Mouse (Mus musculus) CH12.LX (cell line): Measurements from ENCODE around the gene Dgkg. TPM values are rescaled to one million over a fixed set of nuclear protein-coding genes. Genes with fewer than 3 reads are reported as not detected.

Experiments used
- DNase-seq: peaks from one replicate; pipeline ENCODE4 v3.0.0-alpha.2; 2013; ENCODE audit errors: extremely low read depth
- H3K27ac ChIP-seq: 2 replicates; pipeline ENCODE4 v1.5.1; 2012; ENCODE audit warnings: low read depth, mild to moderate bottlenecking, control low read depth, moderate library complexity; ENCODE audit not compliant: insufficient read depth
- H3K27me3 ChIP-seq: replicated peaks from 2 replicates; pipeline ENCODE3; 2012; ENCODE audit warnings: inconsistent platforms
- H3K36me3 ChIP-seq, 2 experiments: replicated peaks in 1 of 2; 2 replicates each; pipeline versions ENCODE3 to v1.6.1; 2012; ENCODE audit warnings: inconsistent platforms in 1 of 2, low read length in 1 of 2, mild to moderate bottlenecking in 1 of 2, mixed read lengths in 1 of 2, moderate library complexity in 1 of 2; ENCODE audit not compliant: control insufficient read depth in 1 of 2, insufficient read depth in 1 of 2
- H3K4me1 ChIP-seq, 2 experiments: 2 replicates each; pipeline ENCODE4 v1.6.1; 2012; ENCODE audit warnings: inconsistent platforms in 1 of 2, moderate library complexity in 1 of 2; ENCODE audit not compliant: insufficient read depth in 2 of 2, control insufficient read depth in 1 of 2
- H3K4me2 ChIP-seq: 2 replicates; pipeline ENCODE4 v1.6.1; 2012; ENCODE audit warnings: low read depth, mild to moderate bottlenecking, control low read depth; ENCODE audit not compliant: poor library complexity, insufficient read depth, severe bottlenecking
- H3K4me3 ChIP-seq, 3 experiments: fragments of 150-350 bp in 1 of 3; sonication (generic) in 1 of 3; replicated peaks in 1 of 3; 2 replicates each; pipeline versions ENCODE3 to v1.5.1; 2011 to 2012; ENCODE audit warnings: low read depth in 2 of 3, low read length in 2 of 3, mild to moderate bottlenecking in 2 of 3, moderate library complexity in 2 of 3, control low read depth in 1 of 3, improper control_type of control experiment in 1 of 3, inconsistent platforms in 1 of 3, mixed read lengths in 1 of 3; ENCODE audit not compliant: poor library complexity in 1 of 3
- H3K79me2 ChIP-seq: replicated peaks from 2 replicates; pipeline ENCODE4 v1.6.1; 2012; ENCODE audit warnings: mild to moderate bottlenecking, moderate library complexity; ENCODE audit not compliant: control insufficient read depth, poor library complexity, insufficient read depth, severe bottlenecking; ENCODE audit errors: extremely low read depth
- H3K9ac ChIP-seq: 2 replicates; pipeline ENCODE4 v1.6.1; 2012; ENCODE audit warnings: low read depth, mild to moderate bottlenecking, control low read depth, moderate library complexity; ENCODE audit not compliant: insufficient read depth
- H3K9me3 ChIP-seq: replicated peaks from 2 replicates; pipeline ENCODE3; 2012; ENCODE audit warnings: low read length, inconsistent platforms, mixed read lengths
- BHLHE40 ChIP-seq: IDR thresholded peaks from 2 replicates; pipeline ENCODE4 v1.6.1; 2011; ENCODE audit warnings: mild to moderate bottlenecking, low read depth, low read length, improper control_type of control experiment
- CHD1 ChIP-seq: IDR thresholded peaks from 2 replicates; pipeline ENCODE4 v1.6.1; 2012; ENCODE audit warnings: low read depth, low read length, improper control_type of control experiment, inconsistent platforms
- CHD2 ChIP-seq: IDR thresholded peaks from 2 replicates; pipeline ENCODE4 v1.6.1; 2011; ENCODE audit warnings: low read length, improper control_type of control experiment
- CTCF ChIP-seq, 2 experiments: IDR thresholded peaks in 1 of 2; conservative IDR thresholded peaks in 1 of 2; 2 replicates each; pipeline ENCODE4 v1.5.1; 2011 to 2012; ENCODE audit warnings: low read depth in 2 of 2, low read length in 2 of 2, improper control_type of control experiment in 1 of 2, inconsistent platforms in 1 of 2, mild to moderate bottlenecking in 1 of 2, moderate library complexity in 1 of 2
- E2F4 ChIP-seq: IDR thresholded peaks from 2 replicates; pipeline ENCODE4 v1.6.1; 2011; ENCODE audit warnings: low read depth, low read length, improper control_type of control experiment; ENCODE audit not compliant: insufficient replicate concordance
- ELF1 ChIP-seq: IDR thresholded peaks from 2 replicates; pipeline ENCODE4 v1.6.1; 2014; ENCODE audit warnings: low read depth, mild to moderate bottlenecking, inconsistent platforms, low read length, improper control_type of control experiment
- EP300 ChIP-seq: IDR thresholded peaks from 2 replicates; pipeline ENCODE4 v1.6.1; 2011; ENCODE audit warnings: low read length, improper control_type of control experiment
- ETS1 ChIP-seq: conservative IDR thresholded peaks from 2 replicates; pipeline ENCODE4 v1.6.1; 2012; ENCODE audit warnings: low read depth, mild to moderate bottlenecking, inconsistent platforms, low read length, improper control_type of control experiment, moderate library complexity
- GABPA ChIP-seq: IDR thresholded peaks from 2 replicates; pipeline ENCODE4 v1.6.1; 2012; ENCODE audit warnings: low read depth, low read length, improper control_type of control experiment, inconsistent platforms; ENCODE audit not compliant: insufficient replicate concordance
- HCFC1 ChIP-seq: IDR thresholded peaks from 2 replicates; pipeline ENCODE4 v1.6.1; 2012; ENCODE audit warnings: low read depth, mild to moderate bottlenecking, inconsistent platforms, low read length, improper control_type of control experiment
- IRF4 ChIP-seq: IDR thresholded peaks from 2 replicates; pipeline ENCODE4 v1.6.1; 2014; ENCODE audit warnings: low read depth, mild to moderate bottlenecking, inconsistent platforms, low read length, improper control_type of control experiment
- JUN ChIP-seq: IDR thresholded peaks from 2 replicates; pipeline ENCODE4 v1.6.1; 2011; ENCODE audit warnings: low read depth, mild to moderate bottlenecking, low read length, improper control_type of control experiment, moderate library complexity; ENCODE audit not compliant: insufficient read depth
- JUND ChIP-seq: conservative IDR thresholded peaks from 2 replicates; pipeline ENCODE4 v1.6.1; 2011; ENCODE audit warnings: low read depth, low read length, improper control_type of control experiment
- KAT2A ChIP-seq: IDR thresholded peaks from 2 replicates; pipeline ENCODE4 v1.6.1; 2012; ENCODE audit warnings: low read length, improper control_type of control experiment, inconsistent platforms; ENCODE audit not compliant: insufficient replicate concordance
- MAFK ChIP-seq: IDR thresholded peaks from 2 replicates; pipeline ENCODE4 v1.6.1; 2011; ENCODE audit warnings: low read length, improper control_type of control experiment; ENCODE audit not compliant: insufficient replicate concordance
- MAX ChIP-seq: IDR thresholded peaks from 2 replicates; pipeline ENCODE4 v1.6.1; 2011; ENCODE audit warnings: low read length, improper control_type of control experiment
- MAZ ChIP-seq: IDR thresholded peaks from 2 replicates; pipeline ENCODE4 v1.6.1; 2012; ENCODE audit warnings: low read depth, mild to moderate bottlenecking, inconsistent platforms, low read length, improper control_type of control experiment, moderate library complexity
- MEF2A ChIP-seq: IDR thresholded peaks from 2 replicates; pipeline ENCODE4 v1.6.1; 2014; ENCODE audit warnings: low read depth, mild to moderate bottlenecking, inconsistent platforms, low read length, improper control_type of control experiment, borderline replicate concordance
- MXI1 ChIP-seq: IDR thresholded peaks from 2 replicates; pipeline ENCODE4 v1.6.1; 2011; ENCODE audit warnings: mild to moderate bottlenecking, low read depth, low read length, improper control_type of control experiment
- MYC ChIP-seq: IDR thresholded peaks from 2 replicates; pipeline ENCODE4 v1.6.1; 2011; ENCODE audit warnings: low read depth, mild to moderate bottlenecking, improper control_type of control experiment, low read length
- NELFE ChIP-seq: IDR thresholded peaks from 2 replicates; pipeline ENCODE4 v1.6.1; 2011; ENCODE audit warnings: low read depth, low read length, improper control_type of control experiment
- NRF1 ChIP-seq: IDR thresholded peaks from 2 replicates; pipeline ENCODE4 v1.6.1; 2014; ENCODE audit warnings: low read depth, mild to moderate bottlenecking, inconsistent platforms, low read length, improper control_type of control experiment, moderate library complexity
- PAX5 ChIP-seq: IDR thresholded peaks from 2 replicates; pipeline ENCODE4 v1.6.1; 2012; ENCODE audit warnings: low read length, inconsistent platforms, mixed read lengths
- POLR2A ChIP-seq: IDR thresholded peaks from 2 replicates; pipeline ENCODE4 v1.6.1; 2011; ENCODE audit warnings: low read depth, mild to moderate bottlenecking, improper control_type of control experiment, low read length
- RAD21 ChIP-seq: IDR thresholded peaks from 2 replicates; pipeline ENCODE4 v1.6.1; 2011; ENCODE audit warnings: low read depth, mild to moderate bottlenecking, low read length, improper control_type of control experiment, moderate library complexity
- RCOR1 ChIP-seq: conservative IDR thresholded peaks from 2 replicates; pipeline ENCODE4 v1.6.1; 2012; ENCODE audit warnings: low read depth, mild to moderate bottlenecking, inconsistent platforms, low read length, improper control_type of control experiment
- SIN3A ChIP-seq: IDR thresholded peaks from 2 replicates; pipeline ENCODE4 v1.6.1; 2012; ENCODE audit warnings: low read length, improper control_type of control experiment, inconsistent platforms
- SMC3 ChIP-seq: IDR thresholded peaks from 2 replicates; pipeline ENCODE4 v1.6.1; 2011; ENCODE audit warnings: low read depth, low read length, improper control_type of control experiment
- TBP ChIP-seq: conservative IDR thresholded peaks from 2 replicates; pipeline ENCODE4 v1.6.1; 2011; ENCODE audit warnings: low read depth, low read length, improper control_type of control experiment
- TCF12 ChIP-seq: IDR thresholded peaks from 2 replicates; pipeline ENCODE4 v1.6.1; 2014; ENCODE audit warnings: low read depth, mild to moderate bottlenecking, inconsistent platforms, low read length, improper control_type of control experiment
- UBTF ChIP-seq: IDR thresholded peaks from 2 replicates; pipeline ENCODE4 v1.6.1; 2012; ENCODE audit warnings: low read depth, mild to moderate bottlenecking, inconsistent platforms, low read length, improper control_type of control experiment, moderate library complexity
- USF1 ChIP-seq: IDR thresholded peaks from 2 replicates; pipeline ENCODE4 v1.6.1; 2014; ENCODE audit warnings: low read depth, mild to moderate bottlenecking, inconsistent platforms, low read length, improper control_type of control experiment
- USF2 ChIP-seq: conservative IDR thresholded peaks from 2 replicates; pipeline ENCODE4 v1.6.1; 2011; ENCODE audit warnings: low read depth, low read length, improper control_type of control experiment
- ZKSCAN1 ChIP-seq: IDR thresholded peaks from 2 replicates; pipeline ENCODE4 v1.6.1; 2012; ENCODE audit warnings: low read depth, inconsistent platforms, low read length, improper control_type of control experiment, borderline replicate concordance
- ZMIZ1 ChIP-seq: IDR thresholded peaks from 2 replicates; pipeline ENCODE4 v1.6.1; 2012; ENCODE audit warnings: low read depth, mild to moderate bottlenecking, inconsistent platforms, low read length, improper control_type of control experiment
- ZNF384 ChIP-seq: IDR thresholded peaks from 2 replicates; pipeline ENCODE4 v1.6.1; 2012; ENCODE audit warnings: low read depth, low read length, improper control_type of control experiment, inconsistent platforms
- dilution Hi-C: fragments of 300-500 bp; cut with MboI; formaldehyde crosslinking; loops from 2 replicates; pipeline ENCODE4 v1.14.3; 2020; ENCODE audit warnings: low sequenced_read_pairs; ENCODE audit not compliant: extremely low pct_unique_long_range_greater_than_20kb, extremely low pct_ligation_motif_present
- in situ Hi-C: fragments of 300-500 bp; cut with MboI; formaldehyde crosslinking; loops from 3 replicates; pipeline ENCODE4 v1.14.3; 2019; ENCODE audit warnings: low sequenced_read_pairs, low pct_ligation_motif_present, low pct_unique_long_range_greater_than_20kb, mixed read lengths
- polyA plus RNA-seq: library from polyadenylated mRNA; unstranded; fragments of >175 nt; gene quantifications from 2 replicates; pipeline ENCODE4 v1.2.1, GENCODE M21; 2012; ENCODE audit warnings: low read depth; ENCODE audit not compliant: insufficient read length
- total RNA-seq, 2 experiments: library from RNA; depleted of rRNA; stranded (reverse); fragments of 300-350 nt in 1 of 2; fragments of >200 nt in 1 of 2; gene quantifications; 2 replicates each; pipeline ENCODE4 v1.2.3; 2012 to 2014

Gene Dgkg
- total and polyA plus RNA-seq, 3 experiments = 2.0 to 9.2 (median 3.0) TPM

DNA sequence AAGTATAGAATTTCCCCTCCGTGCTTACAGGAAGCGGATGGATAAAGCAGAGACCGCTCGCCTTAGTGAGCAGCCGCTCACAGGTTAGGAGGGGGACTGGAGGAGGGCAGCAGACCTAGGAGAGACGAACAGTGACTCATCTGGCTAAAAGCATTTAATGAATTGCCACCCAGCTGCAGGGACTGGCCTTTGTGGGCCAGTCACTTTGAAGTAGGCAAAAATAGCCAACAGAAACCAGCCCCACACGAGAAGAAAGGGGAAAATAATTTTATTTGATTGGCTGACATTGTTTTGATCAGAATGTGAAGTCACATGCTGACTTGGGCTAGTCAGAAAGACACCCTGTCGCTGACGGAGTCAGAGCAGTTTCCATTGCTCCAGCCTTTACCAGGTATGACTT, 15.4 kb downstream of the Dgkg start:
- peaks cover 2% of the 10 kb centered on the region; the same call in 1 of the 2 replicates for H3K79me2 ChIP-seq
- H3K9ac ChIP-seq = peak overlapping the region; percentile 70
- peak; percentile 95 for TF ChIP-seq BHLHE40
- TF ChIP-seq UBTF = no peak
- TF ChIP-seq ZNF384 = no peak
- 0 out of 2 replicates have a peak, but pooled peaks have one; percentile 22 for TF ChIP-seq MAFK
- no peak for TF ChIP-seq USF2
- TF ChIP-seq E2F4 = no peak
- TF ChIP-seq USF1 = peak; percentile 24; the same call in 1 of the 2 replicates
- peak; percentile 48; the same call in 1 of the 2 replicates for TF ChIP-seq MXI1
- TF ChIP-seq EP300 = peak; percentile 83
- TF ChIP-seq SIN3A = peak; percentile 27
- peak; percentile 87 for TF ChIP-seq TCF12
- 0 out of 2 replicates have a peak, but pooled peaks have one; percentile 15 for TF ChIP-seq CHD1
- TF ChIP-seq ZKSCAN1 = no peak
- TF ChIP-seq NRF1 = 0 out of 2 replicates have a peak, but pooled peaks have one; percentile 7
- no peak for TF ChIP-seq GABPA
- peak; percentile 66 for TF ChIP-seq MYC
- TF ChIP-seq CTCF (conservative IDR thresholded peaks at IDR 0.05 in 1 of 2, IDR thresholded peaks at IDR 0.05 in 1 of 2; ENCODE audit: low read depth in 2 of 2, low read length in 2 of 2) = no peak; a peak in 1 of 4 replicates
- peak; percentile 98 for TF ChIP-seq MEF2A
- TF ChIP-seq SMC3 = peak; percentile 31; the same call in 1 of the 2 replicates
- TF ChIP-seq JUN = peak; percentile 83
- TF ChIP-seq RCOR1 = no peak
- TF ChIP-seq ELF1 = peak; percentile 71; the same call in 1 of the 2 replicates
- TF ChIP-seq PAX5 = no peak
- TF ChIP-seq RAD21 = peak; percentile 10
- TF ChIP-seq TBP = peak; percentile 70; the same call in 1 of the 2 replicates
- TF ChIP-seq IRF4 = peak; percentile 89
- TF ChIP-seq JUND = peak; percentile 77
- TF ChIP-seq ETS1 = peak; percentile 91
- peak; percentile 40; the same call in 1 of the 2 replicates for TF ChIP-seq HCFC1
- 0 out of 2 replicates have a peak, but pooled peaks have one; percentile 20 for TF ChIP-seq ZMIZ1
- no peak; the same call in none of the 2 replicates for TF ChIP-seq CHD2
- TF ChIP-seq KAT2A = no peak
- peak; percentile 71 for TF ChIP-seq MAX
- TF ChIP-seq POLR2A = peak; percentile 51; the same call in 1 of the 2 replicates
- TF ChIP-seq NELFE = peak; percentile 30; the same call in 1 of the 2 replicates
- TF ChIP-seq MAZ = peak; percentile 93
- no peaks in the 10 kb centered on the region for H3K9me3 ChIP-seq
- no peaks in the 10 kb centered on the region for H3K27me3 ChIP-seq
- H3K4me3 ChIP-seq = peak overlapping the region in 1 of 3 experiments; percentile 12
- DNase-seq = peak; percentile 79
- in situ Hi-C loops (no loop called here), dilution Hi-C loops (no loop called here)
- peaks cover 10 to 31% of the 10 kb centered on the region in 2 experiments for H3K4me1 ChIP-seq
- H3K36me3 ChIP-seq = peaks cover 0 to 5% of the 10 kb centered on the region in 2 experiments
- H3K4me2 ChIP-seq = peak overlapping the region; percentile 85
- peak overlapping the region; percentile 84 for H3K27ac ChIP-seq
